Mouse (Mus musculus) NIH3T3 (cell line): ENCODE results near the gene Zfp704.

Experiments used
- DNase-seq: peaks from one replicate; pipeline ENCODE4 v3.0.0-alpha.2; 2012; ENCODE audit warnings: low read depth

The Zfp704 gene

DNA sequence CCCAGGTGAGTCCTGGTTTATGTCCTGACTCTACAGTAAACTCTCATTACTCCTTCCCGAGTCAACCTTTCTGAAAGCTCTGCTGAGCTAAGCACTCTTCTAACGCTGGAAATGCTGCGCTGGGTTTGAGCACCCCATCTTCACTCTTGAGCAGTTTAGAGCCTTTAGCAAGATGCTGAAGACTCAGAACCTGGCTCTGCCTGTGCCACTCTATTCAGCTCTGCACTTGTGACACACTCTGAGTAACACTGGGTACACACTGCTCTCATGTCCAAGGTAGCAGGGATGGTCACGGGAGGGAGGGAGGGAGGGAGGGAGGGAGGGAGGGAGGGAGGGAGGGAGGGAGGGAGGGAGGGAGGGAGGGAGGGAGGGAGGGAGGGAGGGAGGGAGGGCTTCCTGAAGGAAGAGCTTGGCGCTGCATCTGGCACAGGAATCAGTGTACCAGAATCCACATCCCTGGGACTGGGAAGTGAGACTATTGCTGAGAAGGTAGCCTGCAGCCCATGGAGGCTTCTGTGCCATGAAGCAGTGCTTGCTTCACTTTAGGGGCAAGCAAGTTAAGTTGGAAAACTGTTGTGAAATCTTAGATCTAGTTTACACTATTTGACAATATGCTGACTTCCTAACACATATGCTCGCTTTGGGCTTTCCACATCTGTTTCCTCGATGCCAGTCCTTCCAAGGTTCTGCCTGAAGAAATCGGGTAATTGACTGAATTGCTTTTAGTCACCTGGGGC, 93.6 kb downstream of the Zfp704 start:
- no peak for DNase-seq

DNA sequence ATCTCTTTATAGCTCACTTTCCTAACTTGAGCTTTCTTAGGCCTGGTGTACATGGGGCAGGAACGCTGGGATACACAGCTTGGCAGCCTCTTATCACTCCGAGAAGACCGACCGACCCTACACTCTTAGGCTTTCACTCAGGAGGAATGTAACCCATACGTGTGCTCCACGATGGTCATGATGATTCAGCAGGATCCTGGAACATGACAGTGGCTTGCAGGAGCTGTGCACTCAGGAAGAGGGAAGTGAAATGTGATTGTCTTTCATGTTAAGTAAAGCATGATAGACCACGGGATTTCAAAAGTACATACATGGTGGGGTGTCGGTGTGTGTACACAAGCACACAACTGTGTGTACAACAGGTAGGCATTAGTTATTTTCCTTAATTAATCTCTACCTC, 94.4 kb downstream of the Zfp704 start:
- no peak for DNase-seq

DNA sequence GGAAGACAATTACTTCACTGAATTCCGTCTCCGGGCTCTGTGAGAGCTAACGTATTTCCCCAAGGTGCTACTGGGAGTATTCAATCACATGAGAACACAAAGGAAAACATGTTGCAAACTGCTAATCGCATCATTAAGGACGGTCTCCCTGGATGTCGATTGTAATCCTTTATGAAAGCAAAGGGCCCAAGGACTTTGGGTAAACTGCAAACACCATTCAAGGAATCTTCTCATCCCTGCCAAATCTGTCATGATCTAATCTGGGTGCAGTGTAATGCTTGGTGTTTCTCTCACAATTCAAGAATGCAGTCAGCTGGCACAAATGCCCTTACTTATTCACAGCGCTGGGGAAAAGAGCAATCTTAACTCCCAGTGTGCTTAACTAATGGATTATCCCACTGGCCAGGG, 96.2 kb downstream of the Zfp704 start:
- DNase-seq, result peak; percentile 12

DNA sequence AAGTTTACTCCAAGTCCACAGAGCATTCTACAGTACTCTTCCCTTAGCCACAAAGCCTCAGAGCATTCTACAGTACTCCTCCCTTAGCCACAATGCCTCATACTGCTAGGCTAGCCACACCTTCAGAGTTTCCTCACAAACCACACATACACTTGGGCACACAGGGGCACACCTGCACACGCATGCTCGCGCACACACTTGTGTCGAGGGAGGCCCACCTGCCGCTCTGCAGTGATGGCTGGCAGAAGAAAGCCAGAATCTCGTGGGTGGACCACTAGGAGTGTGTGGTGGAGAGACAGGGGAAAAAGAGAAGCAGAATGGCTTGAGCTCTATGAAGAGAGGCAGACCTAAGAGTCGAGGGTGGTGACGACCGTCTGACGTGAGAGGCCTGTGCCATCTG, 97.7 kb downstream of the Zfp704 start:
- no peak for DNase-seq

DNA sequence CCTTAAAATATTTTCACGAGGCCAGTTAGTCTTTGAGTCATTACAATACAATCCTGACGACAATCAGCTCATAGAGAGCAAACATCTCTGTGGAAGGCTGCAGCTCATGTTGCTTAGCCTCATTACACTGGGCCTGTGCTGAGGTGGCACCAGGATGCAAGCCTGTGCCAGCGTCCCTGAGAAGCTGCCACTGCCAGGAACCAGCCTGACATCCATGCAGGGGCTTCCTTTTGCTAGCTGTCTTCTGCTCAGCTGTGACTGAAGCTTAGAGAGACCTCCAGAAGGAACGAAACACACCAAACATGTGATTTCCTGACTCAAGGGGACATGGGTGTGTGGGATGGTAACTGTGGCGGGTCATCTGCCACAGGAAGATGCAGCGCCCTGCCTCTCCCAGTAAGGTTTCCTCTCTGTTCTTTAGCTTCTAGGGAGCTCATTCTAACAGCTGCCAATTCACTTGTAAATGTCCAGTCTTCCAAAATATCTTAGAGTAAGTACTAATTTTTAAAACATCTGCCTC, 104.1 kb downstream of the Zfp704 start:
- no peak for DNase-seq

DNA sequence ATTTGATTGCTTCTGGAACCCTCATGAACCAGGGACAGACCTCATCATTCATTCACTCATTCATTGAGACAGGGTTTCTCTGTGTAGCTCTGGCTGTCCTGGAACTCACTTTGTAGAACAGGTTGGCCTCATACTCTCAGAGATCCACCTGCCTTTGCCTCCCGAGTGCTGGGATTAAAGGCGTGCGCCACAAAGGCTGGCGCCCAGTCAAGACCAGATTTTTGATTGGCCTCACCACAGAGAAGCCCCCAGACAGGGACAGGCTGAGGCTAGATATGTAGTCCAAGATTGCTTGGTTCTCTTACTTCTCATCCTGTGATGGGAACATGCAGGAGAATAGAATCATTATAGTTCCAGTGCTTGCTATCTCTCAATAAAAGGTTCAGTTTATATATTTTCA, 105.5 kb downstream of the Zfp704 start:
- DNase-seq, result no peak

DNA sequence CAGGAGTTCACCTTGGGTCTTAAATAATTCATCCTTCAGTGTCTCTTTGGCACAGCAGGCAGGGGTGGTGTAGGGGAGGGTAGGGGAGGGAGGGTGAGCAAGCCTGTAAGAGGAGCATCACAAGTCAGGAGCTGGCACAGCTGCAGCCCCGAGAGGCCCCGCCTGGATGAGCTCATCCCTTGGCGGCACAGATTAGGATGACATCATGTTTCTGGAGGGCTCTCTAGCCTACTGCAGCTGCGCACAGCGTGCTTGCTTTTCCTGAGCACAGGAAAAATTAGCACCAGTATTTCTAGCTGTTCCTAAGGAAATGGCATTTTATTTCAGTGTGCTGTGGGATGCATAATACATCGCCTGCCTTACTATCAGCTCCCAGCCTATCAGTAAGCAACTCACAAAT, 109.2 kb downstream of the Zfp704 start:
- peak; percentile 90 for DNase-seq

DNA sequence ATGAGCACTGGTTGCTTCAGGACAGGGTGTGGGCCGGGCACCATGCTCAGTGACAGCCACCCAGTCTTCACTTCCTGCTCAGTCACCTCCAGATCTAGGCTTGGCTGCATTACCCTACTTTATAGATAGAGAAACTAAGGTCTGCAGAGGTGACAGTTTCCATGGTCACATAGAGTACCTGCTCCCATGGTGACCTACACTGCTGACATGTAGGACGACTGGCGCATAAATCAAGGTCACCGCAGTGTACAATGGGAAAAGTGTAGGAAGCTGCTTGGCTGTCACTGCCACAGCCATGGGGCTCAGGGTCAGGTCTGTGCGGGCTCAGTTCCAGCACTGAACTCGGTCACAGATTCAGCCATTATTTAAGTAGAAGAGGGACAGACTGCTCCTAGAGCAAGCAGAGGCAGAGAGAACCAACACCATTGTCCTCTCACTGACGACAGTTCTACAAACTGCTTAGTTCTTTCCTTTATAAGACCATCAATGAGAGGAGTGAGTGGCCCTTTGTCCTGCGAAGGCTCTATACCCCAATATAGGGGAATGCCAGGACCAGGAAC, 109.8 kb downstream of the Zfp704 start:
- no peak for DNase-seq

DNA sequence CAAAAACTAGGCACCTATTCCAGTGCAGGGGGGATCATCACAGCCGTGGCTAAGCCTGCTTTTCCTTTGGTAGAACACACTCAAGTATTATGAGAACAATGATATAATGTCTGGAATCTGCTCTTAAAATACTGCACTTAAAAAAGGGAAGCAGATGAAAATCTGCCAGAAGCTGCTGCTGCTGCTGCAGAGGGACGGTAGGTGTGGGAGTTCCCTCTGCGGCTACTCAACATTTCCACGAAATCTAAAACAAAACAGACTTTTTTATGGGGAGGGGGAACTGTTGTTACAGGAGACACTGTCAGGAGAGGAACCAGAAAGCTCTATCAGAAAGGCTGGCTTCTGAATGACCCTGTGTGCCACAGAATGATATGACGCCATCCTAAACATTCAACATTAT, 110.4 kb downstream of the Zfp704 start:
- no peak for DNase-seq

DNA sequence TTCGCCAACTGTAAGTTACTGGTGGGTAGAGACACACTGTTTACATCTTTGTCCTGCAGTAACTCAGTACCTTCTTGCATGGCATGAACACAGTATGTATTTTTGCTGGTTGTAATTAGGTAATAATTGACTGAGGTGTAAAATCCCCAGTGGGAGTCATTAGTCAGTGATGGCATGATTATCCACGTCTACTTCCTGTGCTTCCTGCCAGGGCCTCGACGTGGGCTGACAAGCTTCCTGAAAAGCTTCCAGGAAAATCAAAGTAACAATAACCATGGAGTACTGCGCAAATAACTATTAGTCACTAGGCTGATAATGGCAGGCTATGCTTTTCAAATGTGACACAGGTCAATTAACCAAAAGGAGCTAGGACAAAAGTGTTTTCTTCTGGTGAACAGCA, 112.6 kb downstream of the Zfp704 start:
- no peak for DNase-seq

DNA sequence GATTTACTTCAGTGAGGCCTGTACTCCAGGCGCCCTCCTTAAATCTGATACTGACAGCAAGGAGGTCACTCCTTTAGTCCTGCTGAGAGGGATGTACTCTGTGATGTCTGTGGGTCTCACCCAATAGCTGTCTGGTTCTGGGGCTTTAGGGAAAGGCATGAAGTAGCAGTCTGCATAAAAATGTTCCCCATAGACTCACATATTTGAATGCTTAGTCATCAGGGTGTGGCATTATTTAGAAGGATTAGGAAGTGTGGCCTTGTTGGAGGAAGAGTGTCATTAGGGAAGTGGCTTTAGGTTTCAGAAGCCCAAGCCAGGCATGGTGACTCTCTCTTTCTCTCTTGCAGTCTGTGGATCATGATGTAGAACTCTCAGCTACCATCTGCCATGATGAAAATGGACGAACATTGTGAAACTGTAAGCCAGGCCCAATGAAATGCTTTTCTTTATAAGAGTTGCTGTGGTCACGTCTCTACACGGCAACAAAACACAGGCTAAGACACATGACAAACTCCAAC, 118.1 kb downstream of the Zfp704 start:
- DNase-seq, result no peak

DNA sequence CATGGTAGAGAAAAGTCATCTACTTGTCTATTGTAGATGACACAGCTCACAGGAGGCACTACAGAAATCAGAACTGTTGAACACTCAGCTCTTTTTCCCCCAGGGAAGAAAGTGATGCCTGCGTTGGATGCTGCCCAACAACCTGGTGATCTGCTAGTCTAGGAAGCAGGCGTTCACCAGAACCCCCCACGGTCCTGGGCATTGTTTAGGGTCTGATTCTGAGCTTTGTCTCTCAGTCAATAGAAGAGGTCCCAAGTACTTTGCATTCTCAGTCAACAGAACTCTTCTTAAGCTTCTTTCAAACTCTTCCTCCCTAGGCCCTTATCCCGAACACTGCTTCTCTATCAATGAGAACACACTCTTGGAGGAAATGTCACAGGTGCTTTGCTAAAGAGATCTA, 122.2 kb downstream of the Zfp704 start:
- DNase-seq, result no peak

DNA sequence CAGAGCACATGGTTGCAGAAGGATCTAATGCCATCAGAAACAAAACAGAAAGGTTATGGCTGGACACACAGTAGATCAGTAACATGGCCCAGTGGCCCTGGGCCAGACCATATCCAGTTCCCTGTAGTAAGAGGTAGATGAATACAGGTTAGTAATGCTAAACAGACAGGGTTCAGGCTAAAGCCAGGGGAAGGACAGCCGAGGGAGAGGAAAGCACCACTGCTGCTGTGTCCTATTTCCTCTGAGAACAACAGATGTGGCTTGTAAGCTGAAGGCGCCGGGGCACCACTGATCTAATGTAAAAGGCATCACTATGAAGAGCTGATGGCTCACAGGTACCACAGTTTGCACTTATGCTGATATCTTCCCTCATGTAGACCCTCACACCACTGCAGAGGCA, 124.4 kb downstream of the Zfp704 start:
- DNase-seq, result no peak

DNA sequence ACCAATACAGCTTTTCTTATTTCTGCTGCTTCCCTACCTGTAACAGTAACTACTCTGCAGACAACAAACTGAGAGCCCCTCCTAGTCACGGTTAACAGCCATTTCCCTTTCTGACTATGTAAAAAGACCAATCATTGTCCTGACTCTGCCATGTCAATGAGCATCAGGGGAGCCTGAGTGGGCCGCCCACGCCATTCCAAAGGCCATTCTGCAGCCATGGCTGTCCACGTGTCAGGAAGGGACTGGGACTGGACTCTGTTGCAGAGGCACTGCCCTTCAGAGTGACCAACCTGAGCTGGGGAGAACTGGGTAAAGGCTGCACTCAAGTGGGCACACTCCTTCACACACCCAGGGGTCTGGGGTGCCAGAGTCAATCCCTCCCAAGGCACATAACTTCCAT, 127.9 kb downstream of the Zfp704 start:
- DNase-seq, result no peak

DNA sequence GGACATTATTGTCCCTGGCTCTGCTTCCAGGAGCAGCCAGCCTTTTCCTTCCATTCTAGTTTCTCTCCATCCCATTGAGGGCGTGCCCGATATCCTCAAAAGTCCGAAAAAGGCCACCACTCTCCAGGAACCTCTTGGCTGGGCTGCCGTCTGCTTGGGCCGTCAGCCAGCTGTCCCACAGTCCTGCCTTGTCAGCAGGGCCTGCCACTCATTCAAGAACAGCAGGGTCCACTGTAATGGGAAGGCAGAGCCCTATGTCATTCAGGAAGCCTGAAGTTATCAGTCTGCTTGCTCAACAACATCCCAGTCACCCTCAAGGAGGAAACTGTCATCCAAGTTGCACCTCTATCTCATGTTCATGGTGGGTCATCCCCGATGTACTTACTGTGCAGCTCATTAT, 128.5 kb downstream of the Zfp704 start:
- DNase-seq, result no peak

DNA sequence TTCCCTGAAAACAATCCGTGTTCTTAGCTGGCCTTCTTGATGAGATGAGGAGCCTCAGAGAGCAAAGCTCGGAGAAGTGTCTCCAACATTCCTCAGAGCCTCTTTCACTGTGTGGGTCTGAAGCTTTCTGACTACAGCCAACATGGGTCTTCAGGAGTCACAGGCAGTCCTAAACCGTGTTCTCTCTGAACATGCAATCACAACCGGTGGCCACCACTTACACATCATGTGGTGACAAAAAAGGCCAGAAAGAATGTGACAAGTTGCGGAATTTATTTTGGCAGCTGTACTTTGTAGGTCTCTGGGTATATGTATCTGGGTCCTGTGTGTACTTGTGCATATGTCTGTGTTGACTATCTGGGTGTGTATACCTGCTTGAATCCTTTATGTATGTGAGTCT, 128.9 kb downstream of the Zfp704 start:
- no peak for DNase-seq

DNA sequence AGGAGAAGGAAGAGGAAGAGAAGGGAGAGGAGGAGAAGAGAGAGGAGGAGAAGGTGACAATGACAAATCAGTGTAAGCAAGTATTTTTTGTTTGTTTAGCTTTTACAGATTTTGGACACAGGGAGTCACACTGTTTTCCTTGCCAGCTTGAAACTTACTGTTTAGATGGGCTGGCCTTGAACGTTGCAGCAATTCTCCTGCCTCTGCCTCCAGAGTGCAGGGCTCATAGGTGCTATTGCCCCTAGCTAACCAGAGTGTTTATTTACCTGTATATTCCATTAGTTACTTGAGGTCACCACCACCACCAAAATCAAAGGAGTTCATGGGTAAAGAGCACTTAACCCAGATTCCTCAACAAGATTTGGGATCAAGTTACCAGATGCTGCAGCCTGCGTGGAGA, 132.5 kb downstream of the Zfp704 start:
- no peak for DNase-seq

DNA sequence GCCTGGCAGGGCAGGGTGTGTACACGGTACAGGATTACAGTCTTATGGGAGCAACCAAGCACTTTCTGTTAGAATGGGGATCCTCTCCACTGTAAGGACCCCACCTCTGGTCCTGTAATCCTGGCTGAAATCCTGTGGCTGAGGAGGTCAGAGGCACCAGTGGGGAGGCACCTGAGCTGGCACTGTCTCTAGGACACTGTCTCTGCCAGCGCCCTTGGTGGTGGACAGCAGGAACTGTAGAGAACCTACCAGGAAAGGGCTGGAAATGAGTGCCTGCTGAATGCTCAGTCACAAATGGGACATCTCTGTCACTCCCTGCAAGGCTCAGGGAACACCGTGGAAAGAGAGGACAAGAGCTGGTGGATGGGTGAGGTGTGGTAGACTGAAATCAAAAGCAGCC, 133.5 kb downstream of the Zfp704 start:
- DNase-seq, result no peak

DNA sequence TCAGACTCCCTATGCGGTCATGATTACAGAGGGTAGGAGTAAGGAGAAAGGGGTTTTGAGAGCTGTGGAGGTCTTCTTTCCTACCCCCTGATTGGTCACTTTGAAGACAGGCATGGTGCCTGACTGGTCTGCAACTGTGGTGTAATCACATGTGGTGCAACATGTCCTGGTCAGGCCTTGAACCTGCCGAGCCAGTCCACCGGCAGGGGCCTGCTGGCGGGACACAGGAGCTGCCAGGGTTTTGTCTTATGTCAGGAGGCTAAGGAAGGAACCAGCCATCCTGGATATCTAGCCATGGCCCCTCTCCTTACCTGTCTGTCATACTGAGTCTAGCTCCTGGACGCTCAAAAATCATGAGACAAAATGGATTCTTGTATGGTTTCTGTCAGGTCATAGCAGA, 134.4 kb downstream of the Zfp704 start:
- no peak for DNase-seq

DNA sequence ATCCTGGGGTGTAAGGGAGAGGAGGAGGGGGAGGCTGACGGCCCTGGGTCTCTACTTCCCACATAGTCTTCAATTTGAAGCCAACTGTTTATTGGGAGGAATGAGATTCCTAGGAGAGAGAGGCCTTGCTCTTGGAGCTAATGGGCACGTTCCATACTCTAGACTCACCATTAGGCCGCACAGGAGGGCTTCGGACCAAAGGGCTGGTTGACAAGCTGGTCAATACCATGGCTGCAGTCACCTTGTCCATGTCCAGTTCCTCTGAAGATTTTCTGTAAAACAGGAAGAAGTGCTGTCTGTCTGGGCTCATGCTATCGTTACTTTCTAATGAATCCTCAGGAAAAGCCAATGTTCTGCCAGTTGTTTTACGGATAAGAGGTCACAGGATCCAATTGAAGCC, 135.6 kb downstream of the Zfp704 start:
- no peak for DNase-seq

DNA sequence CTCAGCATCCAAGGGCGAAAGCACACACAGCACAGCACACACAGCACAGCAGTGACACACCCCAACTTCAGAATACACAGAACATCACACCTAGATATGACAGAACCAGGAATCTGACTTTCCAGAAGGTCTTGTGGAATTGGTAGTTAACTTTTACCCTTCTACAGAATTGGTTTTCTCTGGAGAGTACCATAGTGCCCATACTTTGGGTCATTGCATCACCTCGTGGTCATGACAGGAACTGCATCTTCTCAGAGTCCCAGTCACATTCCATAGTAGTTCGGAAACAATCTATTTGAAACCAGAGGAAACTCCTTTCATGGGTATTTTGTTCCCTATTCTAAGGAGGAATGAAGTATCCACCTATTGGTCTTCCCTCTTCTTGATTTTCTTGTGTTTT, 143.6 kb downstream of the Zfp704 start:
- peak; percentile 79 for DNase-seq

DNA sequence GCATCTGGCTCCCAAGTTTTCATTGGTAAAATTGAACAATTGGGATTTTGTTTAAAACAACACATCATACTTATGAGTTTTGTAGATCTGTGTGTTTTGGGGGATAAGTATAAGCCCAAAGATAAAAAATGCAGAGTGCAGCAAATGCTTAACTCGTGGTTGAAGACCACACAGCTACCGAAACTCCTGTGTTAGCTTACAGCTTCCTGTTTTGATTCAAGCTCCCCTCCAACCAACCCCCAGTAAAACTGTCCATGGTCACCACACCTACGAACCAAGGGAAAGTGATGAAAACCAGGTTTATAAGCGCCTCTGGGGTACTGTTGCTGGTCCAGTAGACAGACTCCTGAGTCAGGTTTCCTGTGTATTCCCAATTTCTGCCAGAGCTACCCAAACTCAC, 144.2 kb downstream of the Zfp704 start:
- DNase-seq, result no peak

DNA sequence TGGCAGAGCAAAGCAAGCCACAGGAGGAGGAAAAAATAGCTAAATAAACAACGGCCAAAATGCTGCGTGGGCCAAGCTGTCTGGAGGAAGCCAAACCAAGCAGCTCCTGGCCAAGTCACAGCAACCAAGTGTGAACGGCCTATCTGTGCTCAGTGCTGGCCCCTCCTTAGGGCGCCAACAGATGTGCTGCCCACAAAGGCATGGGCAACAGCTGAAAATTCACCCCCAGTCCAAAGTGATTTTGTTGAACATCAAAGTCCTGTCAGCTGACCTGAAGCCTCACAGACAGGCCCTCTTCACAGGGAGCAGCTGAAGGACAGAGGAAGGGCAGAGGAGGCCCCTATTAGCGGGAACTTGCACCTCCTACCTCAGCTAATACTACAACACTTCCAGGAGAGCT, 148.2 kb downstream of the Zfp704 start:
- DNase-seq, result peak; percentile 9

DNA sequence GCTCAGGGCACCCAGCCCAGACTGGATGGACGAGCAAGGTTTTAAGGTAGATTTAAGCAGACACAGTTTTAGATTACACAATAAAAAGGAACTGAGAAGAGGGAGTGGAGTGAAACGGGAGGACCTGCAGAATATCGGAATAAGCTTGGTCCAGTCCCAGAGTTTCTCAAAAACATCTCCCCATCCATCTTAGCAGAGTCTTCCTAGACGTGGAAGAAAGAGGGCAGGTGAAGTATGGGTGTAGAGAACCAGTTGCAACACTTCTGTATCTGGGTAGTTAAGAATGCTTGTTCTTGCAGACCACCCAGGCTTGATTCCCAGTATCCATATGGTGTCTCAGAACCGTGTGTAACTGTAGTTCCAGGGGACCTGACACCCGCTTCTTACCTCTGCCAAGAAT, 149.6 kb downstream of the Zfp704 start:
- DNase-seq, result no peak
